Mouse (Mus musculus) neural tube, embryonic 10.5 days (tissue): Measurements from ENCODE around the gene Ndc1.
"Not testable (repeated sequence)": the region's sequence is repeated elsewhere in the genome, so short reads cannot be mapped to it uniquely, and the experiment has no call there.

Experiments used
- DNase-seq: peaks from one replicate; pipeline ENCODE4 v3.0.0-alpha.2; 2017; ENCODE audit warnings: low spot score; ENCODE audit errors: extremely low spot score

Ndc1 gene

DNA sequence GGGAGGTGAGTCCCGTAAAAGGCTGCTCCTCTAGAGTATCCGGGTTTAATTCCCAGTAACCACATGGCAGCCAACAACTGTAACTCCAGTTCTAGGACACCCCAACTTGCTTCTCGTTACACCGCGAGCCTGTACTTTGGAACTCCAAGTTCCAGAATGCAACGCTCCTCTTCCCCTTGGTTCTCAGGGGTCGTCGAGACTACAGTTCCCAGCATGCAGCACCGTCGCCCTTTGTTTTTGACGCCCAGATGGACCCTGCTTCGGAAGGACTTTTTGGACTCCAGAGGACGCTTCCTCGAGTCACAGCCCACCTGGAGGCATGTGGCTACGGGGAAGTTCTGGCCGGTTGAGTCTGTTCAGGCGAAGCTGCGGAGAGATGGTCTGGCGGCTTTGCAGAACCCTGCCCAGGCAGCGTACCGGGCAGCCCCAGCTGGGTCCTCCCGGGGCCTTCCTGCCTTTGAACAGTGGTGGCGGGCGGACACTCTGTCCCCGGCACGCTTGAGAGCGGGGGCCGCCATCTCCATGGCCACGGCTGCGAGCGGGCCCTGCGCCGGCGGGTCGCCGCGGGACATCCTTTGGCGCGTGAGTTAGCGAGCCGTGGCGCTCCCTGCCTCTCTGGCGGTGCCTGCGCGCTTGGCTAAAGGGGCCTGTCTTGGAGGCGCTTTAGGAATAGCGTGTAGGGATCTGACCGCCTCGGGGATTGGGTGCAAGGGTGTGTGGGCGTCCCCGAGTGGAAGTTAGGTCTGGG lies at the start of gene Ndc1:
Gene Ndc1, plus strand, starts transcription at position 218 of the 748 bp plus-strand sequence.
- DNase-seq = peak; percentile 97

DNA sequence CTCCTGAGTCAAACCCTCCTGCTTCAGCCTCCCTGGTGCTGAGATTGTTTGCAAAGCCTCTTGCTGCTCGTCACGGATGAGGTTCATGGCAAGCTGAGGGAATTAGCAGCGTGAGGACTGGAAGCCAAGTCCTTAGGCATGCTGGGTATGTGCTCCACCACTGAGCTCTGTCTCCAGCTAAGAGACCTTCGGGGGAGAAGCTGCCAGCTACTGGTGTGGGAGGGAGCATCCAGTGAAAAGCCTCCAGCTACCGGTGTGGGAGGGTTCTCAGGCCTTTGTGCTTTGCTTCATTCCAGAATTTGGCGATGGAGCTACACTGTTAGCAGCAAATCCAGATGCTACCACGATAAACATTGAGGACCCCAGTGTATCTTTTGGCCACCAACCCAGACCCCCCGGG lies 48.9 kb upstream of the Ndc1 start:
- DNase-seq = no peak

DNA sequence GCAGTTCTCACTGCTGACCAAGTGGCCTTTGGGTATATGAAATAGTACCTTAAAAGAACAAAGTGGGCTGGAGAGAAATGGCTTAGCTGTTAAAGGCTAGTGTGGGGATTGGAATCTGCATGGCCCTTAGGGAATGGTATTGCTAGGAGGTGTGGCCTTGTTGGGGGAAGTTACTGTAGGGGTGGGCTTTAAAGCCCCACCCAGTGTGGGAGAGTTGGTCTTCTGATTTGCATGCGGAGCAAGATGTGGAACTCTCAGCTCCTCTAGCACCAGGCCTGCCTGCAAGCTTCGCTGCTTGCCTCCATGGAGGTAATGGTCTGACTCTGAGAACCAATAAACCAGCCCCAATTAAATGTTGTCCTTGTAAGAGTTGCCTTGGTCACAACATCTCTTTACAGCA lies 46.5 kb upstream of the Ndc1 start:
- DNase-seq = no peak

DNA sequence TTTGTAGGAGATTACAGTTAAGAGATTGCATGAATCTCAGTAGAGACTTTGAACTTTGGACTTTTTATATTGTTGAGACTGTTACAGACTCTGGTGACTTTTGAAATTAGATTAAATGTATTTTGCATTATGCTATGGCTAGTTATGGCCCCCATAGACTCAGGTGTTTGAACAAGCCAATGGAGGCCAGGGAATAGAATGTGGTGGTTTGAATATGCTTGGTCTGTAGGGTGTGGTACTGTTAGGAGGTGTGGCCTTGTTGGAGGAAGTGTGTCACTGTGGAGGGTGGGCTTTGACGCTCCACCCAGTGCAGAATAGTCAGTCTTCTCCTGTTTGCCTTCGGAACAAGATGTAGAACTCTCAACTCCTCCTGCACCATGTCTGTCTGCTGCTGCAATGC lies 44.5 kb upstream of the Ndc1 start:
- DNase-seq = no peak

DNA sequence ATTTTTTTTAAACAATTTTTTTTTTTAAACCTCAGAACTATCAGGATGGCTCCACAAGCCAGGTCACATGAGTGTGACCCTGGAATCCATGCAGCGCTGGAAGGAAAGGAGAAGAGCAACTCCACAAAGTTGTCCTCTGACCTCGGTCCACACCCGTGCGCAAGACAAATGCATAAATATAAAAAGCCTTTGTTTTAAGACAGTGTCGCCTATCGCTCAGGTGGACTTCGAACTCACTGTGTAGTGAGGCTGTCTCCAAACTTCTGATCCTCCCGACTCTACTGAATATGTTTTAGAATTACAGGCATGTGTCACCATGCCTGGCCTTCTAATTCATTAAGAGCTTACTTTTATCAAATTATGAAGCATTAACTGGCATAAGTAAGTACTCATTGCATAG lies 39.1 kb upstream of the Ndc1 start:
- DNase-seq = no peak

DNA sequence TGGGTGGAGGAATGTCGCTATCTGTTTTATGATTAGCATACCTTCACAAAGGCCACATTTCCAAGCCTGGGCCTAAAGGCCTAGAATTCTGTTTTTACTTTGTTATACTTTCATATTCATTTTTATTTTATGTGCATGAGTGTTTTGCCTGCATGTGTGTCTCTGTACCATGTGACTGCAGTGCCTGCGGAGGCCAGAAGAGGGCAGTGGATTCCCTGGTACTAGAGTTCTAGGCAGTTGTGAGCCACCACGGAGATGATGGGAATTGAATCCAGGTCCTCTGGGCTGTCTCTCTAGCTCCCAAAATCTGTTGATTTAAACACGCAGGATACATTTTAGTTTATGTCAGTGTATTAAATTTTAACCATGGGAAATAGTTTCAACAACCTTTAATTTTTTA lies 34.1 kb upstream of the Ndc1 start:
- DNase-seq = no peak

DNA sequence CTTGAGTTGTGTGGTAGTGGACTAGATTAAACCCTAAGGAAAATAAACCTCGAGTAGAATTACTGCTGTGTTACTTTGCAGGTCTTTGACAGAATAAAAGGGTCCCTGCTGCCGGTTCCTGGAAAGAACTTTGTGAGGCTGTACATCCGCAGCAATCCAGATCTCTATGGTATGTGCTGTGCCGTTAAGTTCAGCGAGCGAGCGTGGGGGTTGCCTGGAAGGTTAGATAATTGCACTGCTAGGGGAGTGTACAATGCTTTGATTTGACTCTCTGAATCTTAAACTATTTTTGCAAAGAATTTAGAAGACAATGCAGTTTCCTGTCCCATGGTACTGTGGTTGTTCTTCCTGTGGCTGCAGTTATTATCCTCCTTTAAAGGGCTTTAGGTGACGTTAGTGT lies 31.2 kb upstream of the Ndc1 start:
- no peak for DNase-seq

DNA sequence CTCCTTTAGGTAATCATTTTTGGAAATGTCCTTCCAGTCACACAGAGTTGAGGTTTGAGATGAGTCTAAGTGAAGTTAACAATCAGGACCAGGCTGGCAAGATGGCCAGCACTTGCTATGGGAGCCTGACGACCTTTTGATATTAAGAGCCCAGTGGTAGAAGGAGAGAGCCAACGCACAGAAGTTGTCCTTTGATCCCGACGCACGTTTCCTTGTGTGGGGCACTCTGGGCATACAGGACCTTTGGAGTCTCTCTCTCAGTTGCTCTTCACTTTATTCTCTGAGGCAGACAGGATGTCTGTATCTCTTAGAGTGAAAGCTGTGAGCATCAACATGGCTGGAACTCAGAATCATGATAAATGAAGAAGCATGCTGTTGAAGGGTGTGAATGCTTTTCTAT lies 30.1 kb upstream of the Ndc1 start:
- DNase-seq = no peak

DNA sequence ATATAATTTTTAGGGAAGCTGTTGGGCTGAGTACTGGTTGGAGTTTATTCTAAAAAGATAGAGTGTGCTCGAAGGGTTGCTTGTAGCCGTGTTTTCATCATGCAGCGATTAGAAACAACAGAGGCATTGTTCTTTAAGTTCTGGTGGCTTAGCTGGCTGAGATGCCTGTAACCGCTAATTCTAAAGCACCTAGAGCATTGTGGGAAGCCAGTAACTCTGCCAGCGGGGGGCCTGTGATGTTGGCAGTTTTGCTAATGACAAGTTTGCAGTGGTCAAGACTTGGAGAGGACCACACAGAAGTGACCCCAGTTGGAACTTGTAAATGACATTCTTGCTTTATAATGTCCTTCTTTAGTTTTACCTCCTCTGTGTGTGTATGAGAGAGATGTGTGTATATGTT lies 26.2 kb upstream of the Ndc1 start:
- no peak for DNase-seq

DNA sequence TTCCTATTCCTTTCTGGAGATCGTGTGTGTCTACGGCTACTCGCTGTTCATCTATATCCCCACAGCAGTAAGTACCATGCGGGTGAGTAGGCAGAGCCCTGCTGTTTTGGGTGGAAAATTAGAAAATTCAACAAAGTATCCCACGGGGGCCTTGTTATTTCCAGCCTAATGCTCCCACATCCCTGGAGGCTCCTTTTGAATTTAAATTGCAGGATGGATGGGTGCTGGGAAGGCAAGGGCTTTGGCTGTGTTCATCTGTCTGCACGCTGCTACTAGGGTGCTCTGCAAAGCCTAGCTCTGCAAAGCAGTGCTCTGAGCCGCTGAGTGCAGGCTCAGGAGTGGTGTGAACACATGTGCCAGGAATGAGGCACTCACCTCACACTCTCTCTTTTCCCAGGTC lies 23.0 kb upstream of the Ndc1 start:
- DNase-seq = no peak

DNA sequence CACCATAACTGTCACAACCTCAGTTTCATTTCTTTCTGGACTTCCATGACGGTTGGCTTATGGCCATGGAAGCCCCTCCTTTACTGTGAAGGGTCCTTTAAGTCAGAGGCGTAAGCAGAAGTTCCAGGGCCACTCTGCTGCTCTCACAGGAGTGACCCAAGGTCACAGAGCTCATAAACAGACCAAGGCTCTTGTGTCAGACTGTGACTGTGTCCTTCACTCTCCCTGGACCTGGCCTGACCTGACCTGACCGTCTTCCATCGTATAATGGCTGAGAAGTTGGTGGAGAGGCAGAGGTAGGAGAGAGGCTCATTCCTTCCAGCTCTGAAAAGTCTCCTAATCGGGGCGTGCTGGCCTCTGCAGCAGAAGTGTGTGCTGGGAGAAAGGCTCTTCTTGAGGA lies 20.4 kb upstream of the Ndc1 start:
- DNase-seq = no peak

DNA sequence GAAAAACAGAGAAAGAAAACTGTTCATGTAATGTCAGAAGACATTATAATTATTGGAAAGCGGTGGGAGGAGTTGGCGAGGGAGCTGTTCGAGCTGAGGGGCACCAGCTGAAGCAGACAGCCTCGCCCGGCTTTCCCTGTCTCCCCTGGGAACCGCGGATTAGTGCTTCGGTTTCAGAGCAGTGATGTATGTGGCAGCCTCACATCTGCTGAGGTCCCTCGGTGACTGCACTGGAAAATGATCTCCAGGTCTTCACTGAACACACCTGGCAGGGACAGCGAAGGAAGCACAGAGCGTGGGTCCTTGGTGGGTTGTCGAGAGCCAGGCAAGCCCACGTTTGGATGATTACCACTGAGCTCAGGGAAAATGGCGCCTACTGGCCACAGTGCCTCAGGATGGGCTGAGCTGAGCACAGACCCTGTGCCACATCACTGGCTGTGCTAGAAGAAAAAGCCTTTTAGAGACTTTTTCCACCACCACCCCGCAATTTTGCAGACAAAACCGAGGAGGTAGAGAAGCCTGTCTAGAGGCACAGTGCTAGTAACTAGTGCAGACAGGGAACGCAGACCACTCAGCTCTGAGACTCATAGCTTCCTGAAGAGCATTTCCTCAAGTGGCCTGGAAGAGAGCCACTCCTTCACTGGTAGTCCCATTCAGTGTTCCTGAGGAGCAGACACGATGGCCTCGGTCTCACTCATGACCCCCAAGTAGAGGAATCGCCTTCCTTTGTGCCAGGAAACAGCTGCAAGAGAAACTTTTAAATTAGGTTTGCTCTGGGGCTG lies 18.9 kb upstream of the Ndc1 start:
- DNase-seq = no peak

DNA sequence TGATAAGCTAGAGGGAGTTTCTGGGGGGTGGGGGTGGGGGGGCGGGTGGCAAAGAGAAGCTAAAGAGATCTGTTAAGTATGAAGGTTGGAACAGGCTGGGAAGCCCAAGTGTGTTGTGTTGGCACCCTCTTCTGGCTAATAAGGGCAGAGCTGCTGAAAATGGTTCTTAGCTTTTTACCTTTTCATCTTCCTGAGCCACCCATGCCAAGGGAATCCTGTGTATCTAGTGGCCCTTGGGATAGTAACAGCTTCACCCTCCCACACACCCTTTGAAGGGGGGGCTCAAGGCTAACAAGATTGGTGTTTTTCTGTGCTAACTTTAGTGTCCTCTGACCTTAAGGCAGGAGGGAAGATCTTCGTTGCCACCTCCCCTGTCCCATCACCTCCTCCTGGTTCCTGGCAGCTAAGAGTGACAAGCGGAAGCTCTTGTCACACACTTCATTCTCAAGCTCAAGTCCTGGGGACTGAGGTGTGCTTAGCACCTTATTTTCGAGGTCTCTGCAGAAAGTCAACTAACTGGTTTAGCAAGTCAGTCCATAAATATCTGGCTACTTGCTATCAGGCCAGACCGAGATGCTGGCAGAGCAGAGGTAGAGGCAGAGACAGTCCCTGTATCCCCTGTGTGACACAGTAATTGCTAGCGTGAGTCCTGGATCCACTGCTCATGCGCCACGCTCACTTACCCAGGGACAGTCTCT lies 18.1 kb upstream of the Ndc1 start:
- DNase-seq = peak; percentile 29

DNA sequence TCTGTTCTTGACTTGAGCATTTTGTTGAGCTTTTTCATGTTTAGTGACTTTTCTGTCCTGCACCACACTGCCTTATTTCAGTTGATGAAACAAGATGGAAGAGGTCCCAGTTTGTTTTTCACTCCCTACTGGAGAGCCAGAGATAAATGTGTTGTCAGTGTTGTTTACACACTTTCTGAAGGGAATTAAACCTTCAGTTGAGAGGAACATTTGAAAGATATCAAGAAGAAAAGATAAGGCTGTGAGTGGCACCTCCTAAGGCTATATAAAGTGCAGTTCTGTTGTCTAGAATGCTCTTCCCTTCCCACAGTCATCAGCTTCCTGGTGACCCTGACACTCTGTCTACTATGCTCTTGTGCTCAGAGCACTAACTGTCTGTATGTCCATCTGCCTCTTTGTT lies 16.2 kb upstream of the Ndc1 start:
- DNase-seq = no peak

DNA sequence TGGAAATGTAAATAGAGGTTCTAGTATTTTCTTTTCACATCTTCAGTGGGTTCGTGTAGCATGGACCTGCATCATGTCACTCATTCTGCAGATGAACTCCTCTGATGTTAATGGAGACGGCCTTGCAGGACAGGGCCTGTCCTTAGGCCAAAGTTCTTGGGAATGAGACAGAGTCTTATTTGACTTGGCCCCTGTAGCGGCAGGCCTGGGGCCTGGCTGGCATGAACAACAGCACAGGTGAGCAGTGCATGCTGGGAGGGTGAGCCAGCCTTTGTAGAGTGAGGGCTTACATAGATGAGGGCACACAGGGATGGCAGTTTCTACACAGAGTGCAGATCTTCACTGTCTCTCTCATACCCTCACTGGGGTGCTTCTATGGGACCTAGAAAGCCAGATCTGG lies 14.0 kb upstream of the Ndc1 start:
- DNase-seq = no peak

DNA sequence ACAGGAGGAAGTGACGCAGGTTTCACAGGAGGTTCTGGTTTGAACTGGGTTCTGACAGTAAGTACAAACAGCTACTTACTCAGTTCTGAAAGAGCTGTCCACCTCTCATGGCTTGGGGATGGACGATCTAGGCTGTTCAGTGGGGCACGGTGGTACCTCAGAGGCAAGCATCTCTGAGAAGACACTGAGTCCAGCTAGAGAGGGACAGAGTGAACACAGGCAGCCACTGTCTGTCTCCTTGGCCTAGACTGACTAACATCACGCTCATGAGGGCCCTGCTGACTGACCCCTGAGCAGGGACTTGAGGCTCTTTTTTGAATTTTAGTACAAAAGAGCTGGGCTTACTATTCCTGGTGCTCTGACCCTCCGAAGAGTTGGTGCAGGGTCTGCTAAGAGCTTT lies 13.5 kb upstream of the Ndc1 start:
- no peak for DNase-seq

DNA sequence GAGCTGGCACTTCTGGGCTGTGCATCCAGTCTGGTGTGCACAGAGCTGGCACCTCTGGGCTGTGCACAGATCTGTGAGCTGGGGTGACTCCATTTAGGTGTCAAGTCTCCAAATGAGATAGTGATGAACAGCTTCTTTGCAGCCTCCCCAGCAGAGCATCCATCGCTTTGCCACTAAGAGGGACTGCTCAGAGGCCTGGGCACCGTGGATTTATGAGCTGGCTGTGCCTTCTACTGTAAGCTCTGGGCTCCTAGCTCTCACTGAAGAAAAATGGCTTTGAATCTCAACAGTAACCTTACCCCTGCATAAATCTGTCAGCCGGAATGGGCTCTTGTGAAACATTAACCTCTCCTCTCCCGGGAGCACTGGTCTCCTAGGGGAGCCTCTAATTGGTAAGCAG lies 13.0 kb upstream of the Ndc1 start:
- DNase-seq = peak; percentile 40

DNA sequence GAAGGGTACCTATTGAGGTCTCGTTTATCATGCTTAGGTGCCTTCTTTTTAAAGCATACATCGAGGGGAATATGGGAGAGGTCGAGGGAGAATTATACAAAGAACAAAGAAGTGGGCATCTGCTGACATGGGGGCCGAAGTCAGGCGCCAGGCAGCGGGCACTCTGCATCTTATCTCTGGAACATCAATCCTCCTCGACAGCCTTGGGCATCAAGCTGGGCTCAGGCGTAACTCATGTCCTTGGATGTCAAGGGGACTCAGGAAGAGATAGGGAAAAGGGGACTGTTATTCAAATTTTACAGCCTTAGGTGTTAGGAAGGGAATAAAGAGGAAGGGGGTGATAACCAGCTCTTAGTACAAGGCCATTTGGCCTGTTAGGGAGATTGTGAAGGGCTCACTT lies 10.4 kb upstream of the Ndc1 start:
- not testable (repeated sequence) for DNase-seq

DNA sequence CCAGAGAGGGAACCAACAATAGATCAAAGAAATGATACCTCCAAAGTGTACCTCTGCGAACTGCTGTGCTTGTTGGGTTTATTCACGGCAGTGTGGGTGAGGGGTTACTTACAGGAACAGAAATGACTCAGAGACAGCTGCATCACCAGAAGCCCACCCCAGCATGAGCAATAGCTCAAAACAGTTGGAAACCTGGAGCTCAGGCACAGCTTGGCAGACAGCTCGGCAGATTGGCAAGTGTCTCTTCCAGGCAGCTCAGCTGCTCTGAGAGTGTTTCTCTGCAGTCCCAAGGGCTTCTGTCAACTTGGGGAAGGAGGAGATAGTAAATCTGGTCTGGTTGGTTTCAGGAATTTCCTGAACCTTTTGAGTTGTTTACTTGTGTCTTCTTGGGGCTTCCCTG lies 9.1 kb upstream of the Ndc1 start:
- DNase-seq = no peak

DNA sequence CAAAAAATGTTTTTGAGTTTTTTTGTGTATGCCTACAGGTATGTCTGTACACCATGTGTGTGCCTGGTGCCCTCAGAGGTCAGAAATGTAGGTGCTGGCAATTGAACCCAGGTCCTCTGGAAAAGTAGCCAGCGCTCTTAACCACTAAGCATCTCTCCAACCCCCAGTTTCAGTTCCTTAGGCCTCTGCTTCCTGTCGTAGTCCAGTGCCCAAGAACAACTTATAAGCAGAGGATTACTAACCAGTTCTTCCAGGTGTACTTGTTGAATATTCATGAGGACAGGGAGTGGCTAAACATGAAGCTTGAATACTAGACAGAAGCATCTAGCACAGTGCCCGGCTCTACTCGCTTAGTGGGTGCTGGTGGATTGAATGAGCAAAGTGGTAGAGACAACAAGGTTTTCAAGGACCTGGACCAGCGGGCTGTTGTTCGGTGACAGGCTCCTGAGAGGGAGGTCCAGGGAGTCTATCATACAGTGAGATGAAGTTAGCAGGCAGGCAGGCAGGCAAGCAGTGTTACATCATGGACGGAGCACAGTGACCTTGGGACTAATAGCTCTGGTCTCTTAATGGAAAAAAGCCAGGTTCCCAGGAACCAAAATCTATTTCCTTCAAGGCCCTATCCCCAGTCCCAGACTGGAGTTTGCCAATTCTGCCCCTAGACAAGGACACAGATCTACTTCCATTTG lies 7.0 kb upstream of the Ndc1 start:
- DNase-seq = no peak

DNA sequence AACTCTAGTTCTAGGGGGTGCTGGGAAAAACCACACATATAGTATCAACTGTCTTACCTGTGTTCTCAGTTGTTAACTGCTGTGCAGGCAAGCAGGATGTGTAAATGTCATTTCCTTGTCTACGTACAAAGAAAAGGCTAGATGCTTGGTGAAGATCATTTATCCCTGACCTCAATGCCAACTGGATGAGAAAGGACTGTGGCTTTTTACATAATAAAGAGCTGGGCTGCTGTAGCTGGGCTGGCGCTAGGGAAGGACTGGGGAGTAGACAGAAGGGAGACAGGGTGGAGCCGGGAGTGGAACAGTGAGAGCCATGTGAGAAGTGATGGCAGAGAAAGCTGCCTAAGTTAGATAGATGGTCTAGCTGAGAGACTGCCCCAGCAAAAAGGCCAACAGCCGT lies 4.8 kb upstream of the Ndc1 start:
- DNase-seq = no peak

DNA sequence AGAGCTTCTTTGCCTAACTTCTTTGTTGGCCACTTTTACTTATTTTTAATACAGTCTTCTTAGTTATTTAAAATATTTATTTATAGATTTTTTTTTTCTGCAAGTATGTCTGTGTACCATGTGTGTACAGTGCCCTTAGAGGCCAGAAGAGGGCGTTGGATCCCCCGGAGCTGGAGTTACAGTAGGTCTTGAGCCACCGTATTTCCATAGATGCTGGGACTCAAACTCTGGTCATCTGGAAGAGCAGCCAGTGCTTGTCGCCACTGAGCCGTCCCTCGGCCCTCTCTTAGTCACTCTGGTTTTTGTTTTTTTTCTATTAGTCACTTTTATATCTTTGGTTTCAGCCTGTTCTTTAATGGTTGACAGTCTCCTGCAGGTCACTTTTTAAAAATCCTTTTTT lies 4.0 kb upstream of the Ndc1 start:
- DNase-seq = no peak
